Mouse (Mus musculus) G1E (cell line): Measurements from ENCODE around the gene Mllt3. TPM values are rescaled to one million over a fixed set of nuclear protein-coding genes. Genes with fewer than 3 reads are reported as not detected.

Experiments
- ATAC-seq: 2 replicates; pipeline ENCODE4 v1.8.0; 2016; ENCODE audit warnings: mild to moderate bottlenecking; ENCODE audit not compliant: insufficient number of reproducible peaks, poor library complexity, low FRiP score, severe bottlenecking; ENCODE audit errors: extremely low read depth
- DNase-seq: peaks from one replicate; pipeline ENCODE4 v3.0.0; 2012; ENCODE audit warnings: low spot score
- H3K27me3 ChIP-seq: 2 replicates; pipeline ENCODE4 v1.6.1; 2012; ENCODE audit warnings: mild to moderate bottlenecking, low read length, inconsistent platforms; ENCODE audit not compliant: insufficient read depth
- H3K36me3 ChIP-seq: replicated peaks from 2 replicates; pipeline ENCODE3; 2012; ENCODE audit warnings: mild to moderate bottlenecking, inconsistent platforms
- H3K4me1 ChIP-seq: 2 replicates; pipeline ENCODE4 v1.6.1; 2012; ENCODE audit warnings: low read depth, low read length, inconsistent platforms, mixed read lengths; ENCODE audit not compliant: insufficient read depth
- H3K4me3 ChIP-seq: 2 replicates; pipeline ENCODE4 v1.5.1; 2012; ENCODE audit warnings: low read depth, mild to moderate bottlenecking, inconsistent platforms, low read length, moderate library complexity, mixed read lengths
- H3K9me3 ChIP-seq: replicated peaks from 2 replicates; pipeline ENCODE4 v1.6.1; 2012; ENCODE audit warnings: inconsistent platforms
- CTCF ChIP-seq: IDR thresholded peaks from 2 replicates; pipeline ENCODE4 v1.5.1; 2012; ENCODE audit warnings: low read depth, low read length, inconsistent platforms, mixed read lengths
- GATA1 ChIP-seq: IDR thresholded peaks from 2 replicates; pipeline ENCODE4 v1.6.1; 2012; ENCODE audit warnings: borderline replicate concordance, low read length, inconsistent platforms, mixed read lengths
- GATA2 ChIP-seq: IDR thresholded peaks from 2 replicates; pipeline ENCODE4 v1.6.1; 2012; ENCODE audit warnings: low read depth, low read length, inconsistent platforms, borderline replicate concordance
- POLR2AphosphoS5 ChIP-seq: IDR thresholded peaks from 2 replicates; pipeline ENCODE4 v1.6.1; 2012; ENCODE audit warnings: low read depth, low read length, inconsistent platforms; ENCODE audit not compliant: insufficient replicate concordance
- TAL1 ChIP-seq: conservative IDR thresholded peaks from 2 replicates; pipeline ENCODE4 v1.6.1; 2012; ENCODE audit warnings: low read depth, low read length, inconsistent platforms, mixed read lengths
- polyA plus RNA-seq: library from polyadenylated mRNA; stranded (reverse); fragments of >175 nt; gene quantifications from 2 replicates; pipeline ENCODE4 v1.2.3, GENCODE M21; 2012
- total RNA-seq, 2 experiments: library from RNA; stranded (forward) in 1 of 2; stranded (reverse) in 1 of 2; fragments of 200-1000 nt in 1 of 2; fragments of >200 nt in 1 of 2; fragmentation: Nextera tagmentation in 1 of 2; gene quantifications; 2 replicates each; pipeline ENCODE4 v1.2.3; 2014 to 2017

The Mllt3 gene
- total and polyA plus RNA-seq, 3 experiments, result 10.6 to 123 (median 97.8) TPM

DNA sequence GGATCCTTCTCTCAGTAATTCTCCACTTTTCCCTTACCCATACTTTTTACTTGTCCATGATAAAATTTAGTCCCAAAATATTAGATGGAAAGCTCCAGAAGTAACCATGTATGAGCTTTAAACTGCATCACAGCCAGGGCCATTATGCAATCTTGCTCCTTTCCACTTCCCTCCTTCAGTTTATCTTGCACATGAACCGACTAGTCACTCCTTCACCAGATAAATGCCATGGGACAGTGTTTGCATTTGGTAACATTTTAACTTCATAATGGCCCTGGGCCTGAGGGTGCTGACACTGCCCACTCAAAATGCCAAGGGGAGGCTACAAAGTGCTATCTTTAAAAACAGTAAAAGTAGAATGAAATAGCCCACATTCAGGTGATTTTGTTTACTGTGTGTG, 128.4 kb downstream of the Mllt3 start:
- no peaks in the 10 kb centered on the region for H3K27me3 ChIP-seq
- H3K36me3 ChIP-seq, result no peaks in the 10 kb centered on the region
- ATAC-seq, result no peak
- DNase-seq, result no peak
- no peak overlapping the region for H3K4me3 ChIP-seq
- TF ChIP-seq GATA1 (no peak), POLR2AphosphoS5 (no peak)
- no peaks in the 10 kb centered on the region for H3K9me3 ChIP-seq
- peaks cover 25% of the 10 kb centered on the region for H3K4me1 ChIP-seq

GRCm38 (mm10) chr4:87902584-87902983, 130.6 kb downstream of the Mllt3 start:
- DNase-seq, result no peak
- Histone ChIP-seq H3K9me3 (no peaks in the 10 kb centered on the region), H3K4me3 (no peak overlapping the region), H3K27me3 (no peaks in the 10 kb centered on the region), H3K36me3 (no peaks in the 10 kb centered on the region), H3K4me1 (peaks cover 25% of the 10 kb centered on the region)
- no peak for TF ChIP-seq GATA1
- TF ChIP-seq CTCF, result no peak
- TF ChIP-seq TAL1, result no peak
- TF ChIP-seq GATA2, result no peak
- no peak for TF ChIP-seq POLR2AphosphoS5
- ATAC-seq, result no peak

- no peak for ATAC-seq
- no peak overlapping the region for H3K4me3 ChIP-seq
- no peak for DNase-seq
These were observed 132.0 kb downstream of the Mllt3 start for GRCm38 (mm10) chr4:87901166-87901565.

GRCm38 (mm10) chr4:87893498-87893897, 139.7 kb downstream of the Mllt3 start:
- ATAC-seq, result no peak
- Histone ChIP-seq H3K27me3 (no peaks in the 10 kb centered on the region), H3K9me3 (no peaks in the 10 kb centered on the region), H3K36me3 (peaks cover 4% of the 10 kb centered on the region), H3K4me1 (peaks cover 6% of the 10 kb centered on the region; the same call in 1 of the 2 replicates), H3K4me3 (no peak overlapping the region)
- no peak for DNase-seq
- TF ChIP-seq CTCF (no peak), GATA2 (no peak), TAL1 (no peak), POLR2AphosphoS5 (no peak), GATA1 (no peak)

More at GRCm38 (mm10) chr4:87901166-87901565, 132.0 kb downstream of the Mllt3 start:
- H3K27me3 ChIP-seq, result no peaks in the 10 kb centered on the region
- peaks cover 25% of the 10 kb centered on the region for H3K4me1 ChIP-seq
- no peaks in the 10 kb centered on the region for H3K9me3 ChIP-seq
- TF ChIP-seq GATA2, result no peak
- no peak for TF ChIP-seq CTCF
- TF ChIP-seq TAL1, result no peak
- TF ChIP-seq POLR2AphosphoS5, result no peak
- TF ChIP-seq GATA1, result no peak
- no peaks in the 10 kb centered on the region for H3K36me3 ChIP-seq

GRCm38 (mm10) chr4:87893012-87893411, 140.2 kb downstream of the Mllt3 start:
- TF ChIP-seq POLR2AphosphoS5, result no peak
- TF ChIP-seq GATA1, result no peak
- TF ChIP-seq GATA2, result no peak
- no peak for TF ChIP-seq TAL1
- TF ChIP-seq CTCF, result no peak
- peaks cover 4% of the 10 kb centered on the region for H3K36me3 ChIP-seq
- peaks cover 6% of the 10 kb centered on the region; the same call in 1 of the 2 replicates for H3K4me1 ChIP-seq
- H3K27me3 ChIP-seq, result no peaks in the 10 kb centered on the region
- no peak for DNase-seq
- ATAC-seq, result no peak
- H3K9me3 ChIP-seq, result no peaks in the 10 kb centered on the region
- H3K4me3 ChIP-seq, result no peak overlapping the region

DNA sequence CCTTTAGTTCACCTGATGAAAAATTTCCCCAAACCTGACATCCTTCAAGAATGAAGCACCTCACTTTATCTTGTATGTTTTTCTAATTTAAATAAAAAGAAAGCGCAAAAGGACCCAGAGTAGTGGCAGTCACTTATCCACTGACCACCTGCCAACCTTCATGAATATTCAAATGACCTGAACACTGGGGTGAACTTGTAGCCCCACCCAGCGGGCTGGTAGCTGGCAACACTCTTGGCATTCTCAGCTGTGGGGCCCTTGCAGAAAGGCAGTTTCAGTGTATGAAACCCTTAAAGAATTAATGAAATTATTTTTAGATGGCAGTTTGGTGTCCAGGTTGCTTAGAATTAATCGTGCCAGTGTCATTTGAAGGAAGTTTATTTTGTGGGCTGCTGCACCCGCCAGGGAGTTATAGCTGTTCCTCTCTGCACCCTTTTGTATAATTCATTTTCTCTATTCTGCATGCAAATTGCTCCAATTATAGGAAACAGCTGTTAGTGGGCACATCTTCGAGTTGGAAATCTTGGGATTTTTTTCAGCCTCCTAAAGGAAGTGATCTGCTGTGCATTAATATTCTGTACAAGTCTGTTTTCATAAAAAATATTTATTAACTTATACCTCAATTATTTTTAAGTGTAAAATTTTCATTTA, 149.8 kb downstream of the Mllt3 start:
- H3K36me3 ChIP-seq, result peaks cover 8% of the 10 kb centered on the region
- no peak for TF ChIP-seq TAL1
- TF ChIP-seq POLR2AphosphoS5, result no peak
- TF ChIP-seq GATA2, result no peak
- TF ChIP-seq GATA1, result no peak
- TF ChIP-seq CTCF, result no peak
- no peak for DNase-seq
- no peak for ATAC-seq
- no peak overlapping the region for H3K4me3 ChIP-seq
- H3K4me1 ChIP-seq, result peaks cover 4% of the 10 kb centered on the region; the same call in 1 of the 2 replicates
- no peaks in the 10 kb centered on the region for H3K27me3 ChIP-seq
- H3K9me3 ChIP-seq, result no peaks in the 10 kb centered on the region
